Mouse (Mus musculus): ENCODE data around the gene Olfr1461.

Gene Olfr1461

DNA sequence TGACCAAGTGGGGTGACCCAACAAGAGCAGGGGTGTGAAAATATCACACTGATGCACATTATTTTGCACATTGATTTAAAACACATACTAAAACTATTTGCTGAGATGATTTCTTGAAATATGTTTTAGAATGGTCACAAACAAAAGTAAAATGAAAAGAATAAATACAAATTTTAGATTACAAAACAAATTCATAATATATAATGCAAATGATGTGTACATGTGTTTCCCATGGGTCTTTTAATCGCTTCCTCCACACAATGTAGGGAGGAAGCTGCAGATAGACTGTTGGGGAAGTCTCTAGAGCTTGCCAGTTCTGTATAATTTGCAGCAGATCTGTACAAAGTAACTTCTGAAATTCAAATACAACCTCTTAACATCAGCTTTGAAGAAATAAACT, at the start of gene Olfr1461:
Olfr1461 (plus strand) TSS at position 301 of the 400 bp plus-strand sequence.
- no peak for DNase-seq (ENCODE audit: low spot score)

DNA sequence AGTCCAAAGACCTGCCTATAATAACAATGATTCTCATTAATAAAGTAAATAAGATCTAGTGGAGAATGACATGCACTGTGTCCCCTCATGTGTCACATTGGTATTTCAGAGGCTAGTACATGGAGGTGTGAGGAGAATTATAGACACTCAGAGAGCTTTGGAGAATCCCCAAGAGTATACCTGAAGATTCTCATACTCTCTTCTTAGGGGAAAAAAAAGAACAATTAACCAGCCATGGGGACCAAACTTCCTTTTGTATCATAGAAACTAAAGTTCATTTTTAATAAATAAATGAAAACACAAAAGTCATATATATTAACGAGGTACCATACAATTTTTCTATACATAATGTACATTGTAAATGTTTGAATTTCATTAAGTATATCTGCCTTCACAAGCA, 13.4 kb upstream of the Olfr1461 start, which contains the start of gene Olfr1459:
Olfr1459 (minus strand) TSS at position 101 of the 400 bp plus-strand sequence.
- DNase-seq (ENCODE audit: low spot score) = no peak

DNA sequence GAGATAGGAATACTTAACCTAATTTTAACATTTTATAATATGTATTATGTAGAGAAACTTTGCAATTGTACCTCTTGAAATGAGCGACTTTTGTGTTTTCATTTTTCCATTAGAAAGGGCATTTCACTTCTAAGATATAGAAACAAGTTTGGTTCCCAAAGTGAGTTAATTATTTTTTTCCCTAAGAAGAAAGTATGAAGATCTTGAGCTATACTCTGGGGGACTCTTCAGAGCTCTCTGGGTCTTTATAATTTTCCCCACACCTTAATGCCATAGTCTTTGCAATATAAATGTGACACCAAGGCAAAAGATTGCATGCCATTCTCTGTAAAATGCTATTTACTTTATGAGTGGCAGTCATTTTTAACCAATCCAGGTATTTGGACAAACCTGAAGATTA, 22.6 kb downstream of the Olfr1461 start, which contains the start of gene Olfr1462:
Olfr1462 (plus strand) TSS at position 301 of the 400 bp plus-strand sequence.
- no peak for DNase-seq (ENCODE audit: low spot score)
